Mouse (Mus musculus): ENCODE measurements at regions not wholly inside any gene's neighbourhood (a gene's known extent, or its start where the extent isn't known, plus 50 kb on each side); places are given as distances from the start of the nearest gene placed in this dataset.

- no peaks in the 10 kb centered on the region for H3K27me3 ChIP-seq (replicated peaks)
- no peak overlapping the region for H3K9ac ChIP-seq
- no peaks in the 10 kb centered on the region for H3K9me3 ChIP-seq
- no peaks in the 10 kb centered on the region for H3K4me1 ChIP-seq (replicated peaks)
- WGBS = 66% methylated on average over 7 of the region's 7 CpGs
- H3K4me2 ChIP-seq (replicated peaks) = no peak overlapping the region
- H3K27ac ChIP-seq = no peak overlapping the region
- ATAC-seq = no peak
- no peaks in the 10 kb centered on the region for H3K36me3 ChIP-seq
- no peak overlapping the region for H3K4me3 ChIP-seq (replicated peaks)
These were observed 578.3 kb upstream of the Ccdc54 start for GRCm38 (mm10) chr16:51169294-51169693.

DNA sequence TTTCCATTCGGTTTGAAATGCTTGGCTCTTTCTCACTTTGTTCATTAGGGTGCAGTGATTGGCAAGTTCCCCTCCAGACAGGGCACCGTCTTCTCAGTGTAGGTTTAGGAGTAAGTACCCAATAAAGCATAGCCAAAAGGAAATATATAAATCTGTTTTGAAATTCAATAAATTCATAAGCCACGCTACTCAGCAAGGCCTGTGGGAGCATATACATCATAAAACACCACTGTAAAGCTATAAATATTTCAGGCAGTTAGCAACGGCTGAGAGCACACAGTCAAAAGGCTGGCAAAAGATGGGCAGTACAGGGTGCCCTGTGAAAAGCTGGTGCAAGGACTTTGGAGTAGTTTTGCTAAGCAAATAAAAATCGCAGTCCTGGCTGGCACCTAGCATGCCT lies 569.8 kb upstream of the Ccdc54 start:
- H3K4me3 ChIP-seq (replicated peaks) = no peak overlapping the region
- H3K27me3 ChIP-seq (replicated peaks) = no peaks in the 10 kb centered on the region
- no peaks in the 10 kb centered on the region for H3K9me3 ChIP-seq
- H3K4me1 ChIP-seq (replicated peaks) = no peaks in the 10 kb centered on the region
- H3K27ac ChIP-seq = no peak overlapping the region
- no peak overlapping the region for H3K4me2 ChIP-seq (replicated peaks)
- no peaks in the 10 kb centered on the region for H3K36me3 ChIP-seq
- H3K9ac ChIP-seq = no peak overlapping the region
- 58% methylated on average over 5 of the region's 5 CpGs for WGBS
- ATAC-seq = no peak

- H3K9ac ChIP-seq = no peak overlapping the region
- no peak overlapping the region for H3K27ac ChIP-seq
- H3K4me1 ChIP-seq (replicated peaks) = no peaks in the 10 kb centered on the region
- H3K36me3 ChIP-seq = no peaks in the 10 kb centered on the region
- no peak for ATAC-seq
- WGBS = 89% methylated on average over 7 of the region's 7 CpGs
- H3K27me3 ChIP-seq (replicated peaks) = no peaks in the 10 kb centered on the region
- no peaks in the 10 kb centered on the region for H3K9me3 ChIP-seq
- no peak overlapping the region for H3K4me3 ChIP-seq (replicated peaks)
- H3K4me2 ChIP-seq (replicated peaks) = no peak overlapping the region
These were observed 547.6 kb upstream of the Ccdc54 start for GRCm38 (mm10) chr16:51138575-51138974.

GRCm38 (mm10) chr16:51119835-51120234 lies 528.9 kb upstream of the Ccdc54 start:
- H3K4me3 ChIP-seq (replicated peaks) = no peak overlapping the region
- H3K4me2 ChIP-seq (replicated peaks) = no peak overlapping the region
- no peaks in the 10 kb centered on the region for H3K4me1 ChIP-seq (replicated peaks)
- H3K27ac ChIP-seq = no peak overlapping the region
- ATAC-seq = no peak
- 72% methylated on average over 1 of the region's 1 CpGs for whole genome bisulfite sequencing
- H3K27me3 ChIP-seq (replicated peaks) = no peaks in the 10 kb centered on the region
- H3K36me3 ChIP-seq = no peaks in the 10 kb centered on the region
- H3K9me3 ChIP-seq = no peaks in the 10 kb centered on the region
- H3K9ac ChIP-seq = no peak overlapping the region

DNA sequence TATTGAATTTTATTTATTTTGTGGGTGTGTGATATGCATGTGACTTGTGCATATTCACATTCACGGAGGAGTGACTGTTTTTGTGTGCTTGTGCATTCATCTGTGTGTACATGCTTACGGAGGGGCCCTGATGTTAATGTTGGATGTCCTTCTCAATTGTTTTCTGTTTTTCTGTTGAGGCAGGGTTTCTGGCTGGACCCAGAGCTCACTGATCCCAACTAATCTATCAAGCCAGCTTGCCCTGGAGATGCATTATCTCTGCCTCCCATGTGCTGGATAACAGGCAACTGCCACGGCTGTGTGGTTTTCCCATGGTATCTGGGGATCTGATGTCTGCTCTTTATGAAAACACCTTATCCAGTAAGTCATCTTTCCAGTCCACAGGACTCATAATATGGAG lies 527.4 kb upstream of the Ccdc54 start:
- Histone ChIP-seq H3K9me3 (no peaks in the 10 kb centered on the region), H3K27me3 (replicated peaks) (no peaks in the 10 kb centered on the region), H3K4me2 (replicated peaks) (no peak overlapping the region), H3K4me1 (replicated peaks) (no peaks in the 10 kb centered on the region), H3K9ac (no peak overlapping the region), H3K4me3 (replicated peaks) (no peak overlapping the region), H3K36me3 (no peaks in the 10 kb centered on the region), H3K27ac (no peak overlapping the region)
- WGBS = 59% methylated on average over 3 of the region's 3 CpGs
- no peak for ATAC-seq

GRCm38 (mm10) chr16:51117836-51118235 lies 526.9 kb upstream of the Ccdc54 start:
- H3K9ac ChIP-seq = no peak overlapping the region
- no peak overlapping the region for H3K4me3 ChIP-seq (replicated peaks)
- H3K4me1 ChIP-seq (replicated peaks) = no peaks in the 10 kb centered on the region
- 23% methylated on average over 5 of the region's 5 CpGs for WGBS
- no peaks in the 10 kb centered on the region for H3K36me3 ChIP-seq
- H3K9me3 ChIP-seq = no peaks in the 10 kb centered on the region
- H3K27me3 ChIP-seq (replicated peaks) = no peaks in the 10 kb centered on the region
- H3K27ac ChIP-seq = no peak overlapping the region
- no peak overlapping the region for H3K4me2 ChIP-seq (replicated peaks)
- no peak for ATAC-seq

DNA sequence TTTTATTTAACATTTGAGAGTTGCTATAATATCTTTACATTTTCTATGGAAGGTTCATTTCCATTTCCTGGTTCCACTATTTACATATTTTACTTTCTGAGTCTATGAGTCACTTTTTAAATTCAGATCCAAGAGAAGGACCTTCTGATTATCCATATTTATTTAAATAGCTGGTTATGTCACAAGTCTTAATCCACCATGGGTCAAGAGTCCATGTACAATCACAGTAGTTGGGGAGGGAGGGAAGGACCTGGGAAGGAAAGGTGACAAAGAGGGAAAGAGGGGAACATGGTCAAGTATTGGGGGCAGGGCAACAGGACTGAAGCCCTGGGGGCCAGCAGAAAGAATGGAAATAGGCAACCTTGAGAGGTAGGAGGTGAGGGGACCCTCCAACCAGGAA lies 518.9 kb upstream of the Ccdc54 start:
- Histone ChIP-seq H3K4me3 (replicated peaks) (no peak overlapping the region), H3K9ac (no peak overlapping the region), H3K36me3 (no peaks in the 10 kb centered on the region), H3K27ac (no peak overlapping the region), H3K4me2 (replicated peaks) (no peak overlapping the region), H3K4me1 (replicated peaks) (no peaks in the 10 kb centered on the region), H3K27me3 (replicated peaks) (no peaks in the 10 kb centered on the region), H3K9me3 (no peaks in the 10 kb centered on the region)
- no peak for ATAC-seq

DNA sequence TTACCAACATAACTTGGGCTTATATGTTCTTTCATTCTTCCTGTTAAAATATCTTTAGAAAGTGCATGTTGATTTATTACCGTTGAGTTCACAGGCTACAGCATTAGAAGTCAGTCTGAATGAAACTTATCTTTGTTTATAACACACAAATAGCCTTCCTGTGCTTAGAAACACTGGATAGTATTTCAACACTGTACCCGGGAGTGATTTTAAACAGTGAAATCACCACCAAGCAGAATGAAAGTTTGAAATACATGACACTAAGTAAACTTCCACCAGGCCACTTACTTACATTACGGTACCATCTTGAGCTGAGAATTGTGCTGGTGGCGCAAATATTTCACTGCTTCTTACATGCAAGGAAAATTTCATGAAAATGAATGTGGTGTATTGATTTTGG lies 516.5 kb upstream of the Ccdc54 start:
- no peak for ATAC-seq
- WGBS = 43% methylated on average over 4 of the region's 4 CpGs
- no peak overlapping the region for H3K27ac ChIP-seq
- no peak overlapping the region for H3K9ac ChIP-seq
- H3K4me1 ChIP-seq (replicated peaks) = no peaks in the 10 kb centered on the region
- H3K9me3 ChIP-seq = no peaks in the 10 kb centered on the region
- H3K4me2 ChIP-seq (replicated peaks) = no peak overlapping the region
- H3K27me3 ChIP-seq (replicated peaks) = no peaks in the 10 kb centered on the region
- no peaks in the 10 kb centered on the region for H3K36me3 ChIP-seq
- no peak overlapping the region for H3K4me3 ChIP-seq (replicated peaks)

DNA sequence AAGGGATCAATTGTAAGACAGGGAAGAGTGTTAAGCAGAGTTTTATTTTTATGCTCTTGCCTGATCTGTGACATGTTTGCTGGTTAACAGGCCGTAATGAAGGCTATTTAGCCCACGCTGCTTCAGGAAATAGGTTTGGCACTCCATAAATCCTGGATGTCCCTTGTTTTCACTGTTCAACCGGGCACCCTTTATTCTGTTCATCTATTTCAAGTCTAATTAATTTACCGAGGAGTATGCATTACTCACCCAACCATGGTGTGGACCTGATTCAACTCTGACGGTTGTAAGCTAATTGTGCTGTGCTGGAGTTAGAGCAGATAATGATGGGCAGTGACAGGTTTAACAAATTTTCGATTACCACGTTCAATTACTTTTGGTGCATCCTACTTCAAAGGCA lies 495.6 kb upstream of the Ccdc54 start:
- WGBS = 84% methylated on average over 7 of the region's 7 CpGs
- ATAC-seq = no peak
- no peak overlapping the region for H3K4me2 ChIP-seq (replicated peaks)
- H3K27ac ChIP-seq = no peak overlapping the region
- no peak overlapping the region for H3K4me3 ChIP-seq (replicated peaks)
- no peaks in the 10 kb centered on the region for H3K27me3 ChIP-seq (replicated peaks)
- no peaks in the 10 kb centered on the region for H3K4me1 ChIP-seq (replicated peaks)
- no peaks in the 10 kb centered on the region for H3K9me3 ChIP-seq
- H3K36me3 ChIP-seq = no peaks in the 10 kb centered on the region
- H3K9ac ChIP-seq = no peak overlapping the region

GRCm38 (mm10) chr16:51080146-51080545 lies 489.2 kb upstream of the Ccdc54 start:
- Histone ChIP-seq H3K27me3 (replicated peaks) (no peaks in the 10 kb centered on the region), H3K4me2 (replicated peaks) (no peak overlapping the region), H3K4me3 (replicated peaks) (no peak overlapping the region), H3K4me1 (replicated peaks) (no peaks in the 10 kb centered on the region), H3K9ac (no peak overlapping the region), H3K27ac (no peak overlapping the region), H3K36me3 (no peaks in the 10 kb centered on the region), H3K9me3 (no peaks in the 10 kb centered on the region)
- WGBS = 66% methylated on average over 4 of the region's 4 CpGs
- no peak for ATAC-seq

- Histone ChIP-seq H3K9me3 (no peaks in the 10 kb centered on the region), H3K27me3 (replicated peaks) (no peaks in the 10 kb centered on the region), H3K4me3 (replicated peaks) (no peak overlapping the region), H3K27ac (no peak overlapping the region), H3K9ac (no peak overlapping the region), H3K4me1 (replicated peaks) (no peaks in the 10 kb centered on the region), H3K4me2 (replicated peaks) (no peak overlapping the region), H3K36me3 (no peaks in the 10 kb centered on the region)
- ATAC-seq = no peak
- WGBS = 54% methylated on average over 2 of the region's 2 CpGs
These were observed 457.7 kb upstream of the Ccdc54 start for GRCm38 (mm10) chr16:51048650-51049049.

- Histone ChIP-seq H3K9me3 (no peaks in the 10 kb centered on the region), H3K4me2 (replicated peaks) (no peak overlapping the region), H3K36me3 (no peaks in the 10 kb centered on the region), H3K4me3 (replicated peaks) (no peak overlapping the region), H3K27ac (no peak overlapping the region), H3K9ac (no peak overlapping the region), H3K4me1 (replicated peaks) (no peaks in the 10 kb centered on the region), H3K27me3 (replicated peaks) (no peaks in the 10 kb centered on the region)
- WGBS = 77% methylated on average over 4 of the region's 4 CpGs
- no peak for ATAC-seq
These were observed 457.2 kb upstream of the Ccdc54 start for GRCm38 (mm10) chr16:51048169-51048568.

GRCm38 (mm10) chr16:51041311-51041710 lies 450.4 kb upstream of the Ccdc54 start:
- Histone ChIP-seq H3K4me2 (replicated peaks) (no peak overlapping the region), H3K9ac (no peak overlapping the region), H3K9me3 (no peaks in the 10 kb centered on the region), H3K27ac (no peak overlapping the region), H3K27me3 (replicated peaks) (no peaks in the 10 kb centered on the region), H3K4me3 (replicated peaks) (no peak overlapping the region), H3K4me1 (replicated peaks) (no peaks in the 10 kb centered on the region), H3K36me3 (no peaks in the 10 kb centered on the region)
- no peak for ATAC-seq
- 79% methylated on average over 4 of the region's 4 CpGs for WGBS

DNA sequence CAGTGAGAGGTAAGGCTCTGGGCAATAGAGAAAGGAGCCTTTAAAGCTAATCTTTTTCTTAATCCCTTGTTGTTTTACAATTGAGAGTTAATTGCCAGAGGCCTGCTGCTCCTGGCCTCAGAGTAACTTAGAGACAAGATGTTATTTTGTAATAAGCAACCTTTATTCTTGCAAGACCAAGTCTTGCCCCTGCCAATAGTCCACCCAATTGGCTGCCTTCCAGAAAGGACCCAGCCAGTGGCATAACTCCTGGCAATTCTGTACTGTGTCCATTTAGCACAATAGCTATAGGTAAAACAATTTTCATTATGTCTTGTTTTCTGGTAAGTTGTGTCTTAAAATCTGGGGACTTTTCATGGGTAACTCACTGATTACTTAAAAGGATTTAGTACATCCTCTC lies 411.9 kb upstream of the Ccdc54 start:
- no peak overlapping the region for H3K9ac ChIP-seq
- ATAC-seq = no peak
- H3K4me1 ChIP-seq (replicated peaks) = no peaks in the 10 kb centered on the region
- no peaks in the 10 kb centered on the region for H3K27me3 ChIP-seq (replicated peaks)
- no peaks in the 10 kb centered on the region for H3K36me3 ChIP-seq
- H3K27ac ChIP-seq = no peak overlapping the region
- H3K4me3 ChIP-seq (replicated peaks) = no peak overlapping the region
- no peaks in the 10 kb centered on the region for H3K9me3 ChIP-seq
- no peak overlapping the region for H3K4me2 ChIP-seq (replicated peaks)
